Comparison of ENCODE assay signal across 23 mouse cellular contexts in the genomic region with DNA sequence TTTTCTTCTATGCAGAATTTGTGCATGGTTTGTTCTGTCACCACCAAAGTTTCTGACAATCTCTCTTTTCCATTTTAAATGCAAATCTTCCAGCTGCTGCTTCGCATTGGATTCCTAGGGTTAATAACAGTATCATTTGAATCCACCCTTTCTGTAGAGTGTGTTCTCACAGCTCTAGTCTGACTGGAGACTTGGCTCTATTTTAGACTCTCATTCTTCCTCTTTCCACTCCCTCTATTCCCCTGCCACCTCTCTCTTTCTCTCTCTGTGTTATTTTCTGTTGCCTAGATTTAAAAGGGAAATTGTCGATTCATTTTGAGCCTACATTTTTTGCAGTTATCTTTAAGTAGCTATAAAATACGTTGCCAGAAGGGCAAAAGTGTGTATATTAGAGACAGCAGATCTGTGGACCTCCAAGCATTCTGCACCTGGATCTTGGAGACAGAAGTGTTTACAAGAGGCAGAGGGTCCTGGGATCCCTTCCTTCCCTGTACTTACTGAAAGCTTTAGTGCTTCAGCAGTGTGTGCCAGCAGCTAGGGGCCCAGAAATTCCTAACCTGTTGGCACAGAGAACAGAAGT.
DNase-seq lines count a peak whose midpoint lies in the region; ATAC-seq and TF ChIP-seq lines count a peak whose summit lies in the region.
"Had no signal": no experiment of that assay in that cellular context is flagged by ENCODE, and none has a peak within 500 bp of the region (broad histone marks: within the 10 kb centered on the region; RNA-seq: fewer than 3 reads in every experiment).

No protein-coding gene starts in this region.

- ATAC-seq in stomach, embryonic 15.5 days (ENCODE audit: insufficient read depth, low FRiP score, low read depth) = no peak
- no peak for ATAC-seq in stomach, postnatal 0 days (ENCODE audit: low FRiP score, low TSS enrichment)
- ATAC-seq: forebrain, embryonic 14.5 days; forebrain, postnatal 0 days; hindbrain, postnatal 0 days; inflammation-experienced regulatory T-cells, adult 6 months; intestine, embryonic 16.5 days had no signal

- no peak for TF ChIP-seq EP300 in stomach, postnatal 0 days (optimal IDR thresholded peaks at IDR 0.05)

- no peak overlapping the region for H3K4me2 ChIP-seq in stomach, embryonic 15.5 days
- H3K4me2 ChIP-seq in stomach, postnatal 0 days (replicated peaks; ENCODE audit: low read depth) = no peak overlapping the region
- H3K4me2 ChIP-seq: heart, embryonic 12.5 days; heart, embryonic 15.5 days; hindbrain, embryonic 14.5 days had no signal

- no peak for TF ChIP-seq POLR2A in embryonic fibroblast, embryonic 13.5 days (IDR thresholded peaks at IDR 0.05; ENCODE audit: low read depth, low read length)

- 61% methylated on average over 3 of the region's 3 CpGs for WGBS in stomach, embryonic 15.5 days
- WGBS in stomach, postnatal 0 days = 55% methylated on average over 3 of the region's 3 CpGs

- peak overlapping the region; percentile 31; the same call in 1 of the 2 replicates for H3K27ac ChIP-seq in stomach, embryonic 15.5 days
- H3K27ac ChIP-seq in stomach, postnatal 0 days (replicated peaks) = no peak overlapping the region
- H3K27ac ChIP-seq in embryonic fibroblast, embryonic 13.5 days (ENCODE audit: insufficient read depth, low read length) = peak overlapping the region; percentile 32
- H3K27ac ChIP-seq: heart, embryonic 15.5 days; hindbrain, embryonic 14.5 days; hindbrain, postnatal 0 days had no signal

- no peaks in the 10 kb centered on the region for H3K4me1 ChIP-seq in stomach, embryonic 15.5 days
- no peaks in the 10 kb centered on the region for H3K4me1 ChIP-seq in stomach, postnatal 0 days (replicated peaks; ENCODE audit: control insufficient read depth, insufficient read depth)
- peaks cover 3% of the 10 kb centered on the region; the same call in 1 of the 2 replicates for H3K4me1 ChIP-seq in embryonic fibroblast, embryonic 13.5 days (ENCODE audit: control insufficient read depth, insufficient read depth, low read length)

- no peaks in the 10 kb centered on the region for H3K36me3 ChIP-seq in stomach, embryonic 15.5 days
- H3K36me3 ChIP-seq in stomach, postnatal 0 days (ENCODE audit: control insufficient read depth, insufficient read depth, low read length) = no peaks in the 10 kb centered on the region
- H3K36me3 ChIP-seq: heart, embryonic 12.5 days; heart, embryonic 15.5 days had no signal

- H3K9me3 ChIP-seq in stomach, embryonic 15.5 days = no peaks in the 10 kb centered on the region
- H3K9me3 ChIP-seq in stomach, postnatal 0 days (ENCODE audit: control insufficient read depth, low read length) = no peaks in the 10 kb centered on the region
- H3K9me3 ChIP-seq: heart, embryonic 12.5 days; heart, embryonic 15.5 days had no signal

- no peak for TF ChIP-seq CTCF in stomach, postnatal 0 days (IDR thresholded peaks at IDR 0.05; ENCODE audit: low read depth)
- TF ChIP-seq CTCF in embryonic fibroblast, embryonic 13.5 days (IDR thresholded peaks at IDR 0.05; ENCODE audit: borderline replicate concordance, insufficient read depth, low read length) = no peak

- no peak overlapping the region for H3K4me3 ChIP-seq in stomach, embryonic 15.5 days (replicated peaks)
- H3K4me3 ChIP-seq in stomach, postnatal 0 days (ENCODE audit: low read depth, low read length) = no peak overlapping the region
- H3K4me3 ChIP-seq in embryonic fibroblast, embryonic 13.5 days (ENCODE audit: insufficient read depth, low read length) = no peak overlapping the region
- H3K4me3 ChIP-seq: heart, embryonic 12.5 days; heart, embryonic 15.5 days had no signal

- H3K9ac ChIP-seq in stomach, embryonic 15.5 days = no peak overlapping the region
- H3K9ac ChIP-seq in stomach, postnatal 0 days (ENCODE audit: low read length) = no peak overlapping the region
- H3K9ac ChIP-seq: forebrain, postnatal 0 days; heart, embryonic 12.5 days; heart, embryonic 15.5 days; hindbrain, embryonic 14.5 days had no signal

- H3K27me3 ChIP-seq in stomach, embryonic 15.5 days (replicated peaks) = no peaks in the 10 kb centered on the region
- no peaks in the 10 kb centered on the region for H3K27me3 ChIP-seq in stomach, postnatal 0 days (ENCODE audit: control insufficient read depth, insufficient read depth, low read length)
- H3K27me3 ChIP-seq: heart, embryonic 15.5 days had no signal

- DNase-seq in gastrocnemius, adult 18-20 months (ENCODE audit: low spot score) = peak; percentile 4
- no peak for DNase-seq in gastrocnemius, adult 8-10 months (ENCODE audit: low spot score in 2 of 2)
- DNase-seq in stomach, postnatal 0 days (ENCODE audit: low spot score) = no peak
- DNase-seq in skeletal muscle tissue, adult 2 months (ENCODE audit: low read depth, low spot score) = peak; percentile 19
- no peak for DNase-seq in adrenal gland, postnatal 14 days
- no peak for DNase-seq in cerebellum, postnatal 4 days (ENCODE audit: low spot score in 2 of 2)
- DNase-seq: B cell, adult 2 months; cerebellum, adult 18-20 months; cerebellum, adult 9-10 months; cerebellum, postnatal 14 days; forebrain, postnatal 0 days; heart, adult 18-20 months; heart, postnatal 4 days; kidney, adult 18-20 months had no signal

Comparison
In these comparisons a context has a peak if more than half of its experiments do, and no peak if none do; other contexts are left out.
1. DNase-seq: peak in gastrocnemius, adult 18-20 months (single experiment) and skeletal muscle tissue, adult 2 months (single experiment); none in gastrocnemius, adult 8-10 months (0 of 2), stomach, postnatal 0 days (single experiment), adrenal gland, postnatal 14 days (single experiment) and cerebellum, postnatal 4 days (0 of 2).